Mouse (Mus musculus): ENCODE measurements around the gene Kremen1.

The Kremen1 gene

DNA sequence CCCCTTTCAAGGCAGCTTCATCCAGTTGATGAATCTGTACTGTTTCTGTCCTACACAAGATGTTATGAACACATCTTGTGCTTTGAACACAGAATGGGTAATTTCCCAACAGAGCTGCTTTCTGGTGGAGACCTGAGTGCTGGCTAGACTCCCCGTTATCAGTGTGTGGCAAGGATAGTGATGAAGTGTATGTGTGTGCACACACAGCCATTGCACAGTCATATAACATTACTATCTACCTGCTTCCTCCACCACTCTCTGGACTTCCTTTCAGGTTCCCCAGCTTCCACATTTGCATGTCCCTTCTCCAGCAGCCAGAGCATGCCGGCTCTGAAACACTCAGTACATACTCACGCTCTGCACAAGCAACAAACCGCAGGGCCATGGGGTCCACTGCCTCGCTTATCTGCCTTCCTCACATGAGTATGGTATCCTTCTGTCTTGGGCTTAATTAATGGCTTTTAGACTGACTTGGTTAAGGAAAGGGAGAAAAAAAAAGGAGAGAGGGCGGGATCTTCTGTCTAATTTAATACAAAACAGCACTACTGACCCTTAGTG is 46.8 kb downstream of the Kremen1 start:
- no peak for DNase-seq

DNA sequence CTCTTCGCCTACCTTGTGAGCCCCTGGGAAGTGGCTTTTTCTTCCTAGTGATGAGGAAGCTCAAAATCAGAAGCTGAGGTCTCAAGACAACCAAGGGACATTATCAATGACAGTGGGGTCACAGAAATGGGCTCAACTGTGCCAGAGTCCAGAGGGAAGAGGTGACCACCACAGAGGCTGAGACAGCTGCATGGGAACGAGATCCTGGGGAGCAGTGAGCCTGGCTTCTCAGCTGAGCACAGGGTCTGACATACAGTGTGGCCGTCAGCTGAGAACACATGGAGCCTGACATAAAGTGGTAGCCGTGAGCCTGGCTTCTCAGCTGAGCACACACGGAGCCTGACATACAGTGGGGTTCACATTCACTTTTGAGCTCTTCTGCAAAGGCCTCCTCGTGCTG is 58.3 kb downstream of the Kremen1 start:
- DNase-seq: no peak

DNA sequence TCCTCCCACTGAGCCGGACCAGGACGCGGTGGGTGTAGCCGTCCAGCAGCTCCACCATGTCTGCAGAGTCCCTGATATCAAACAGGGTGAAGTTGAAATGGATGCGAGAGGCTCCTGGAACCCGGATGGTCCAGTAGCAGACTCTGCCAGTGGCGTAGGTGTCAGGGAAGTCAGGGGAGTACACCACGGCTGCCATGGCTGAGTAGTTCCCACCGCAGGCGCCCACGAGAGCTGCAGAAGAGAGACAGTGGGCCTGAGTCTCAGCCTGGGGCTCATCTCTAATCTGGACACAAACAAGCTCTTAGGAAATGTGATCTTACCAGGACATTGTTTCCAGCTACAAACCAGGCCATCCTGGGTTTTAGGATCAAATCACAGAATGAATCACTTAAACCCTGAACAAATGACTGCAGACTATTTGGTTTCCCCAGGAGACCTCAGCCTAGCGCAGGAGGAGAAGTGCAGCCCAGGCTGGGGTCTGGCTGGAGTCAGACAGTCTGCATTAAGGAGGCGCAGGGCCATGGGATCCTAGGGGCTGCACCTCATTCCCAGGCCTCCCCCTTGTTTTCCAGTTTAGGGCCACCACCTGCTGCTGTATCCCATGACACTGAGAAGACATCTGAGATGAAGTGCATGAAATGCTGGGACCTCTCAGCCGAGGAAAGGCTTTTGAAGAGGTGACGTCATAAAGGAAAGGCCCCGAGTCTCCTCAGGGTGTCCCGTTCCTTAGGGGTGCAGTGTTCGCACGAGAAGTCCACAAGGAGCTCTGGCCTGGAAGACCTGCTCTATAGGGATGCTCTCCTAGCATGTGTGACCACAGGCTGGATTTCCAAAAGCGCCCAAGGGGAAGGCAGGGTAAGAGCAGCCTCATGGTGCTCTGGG is 59.3 kb downstream of the Kremen1 start:
- DNase-seq: no peak

GRCm38 (mm10) chr11:5199879-5200278 is 61.5 kb downstream of the Kremen1 start:
- no peak for DNase-seq

- DNase-seq: no peak
Observed at GRCm38 (mm10) chr11:5197068-5197467, 64.3 kb downstream of the Kremen1 start.

GRCm38 (mm10) chr11:5196583-5196982 is 64.8 kb downstream of the Kremen1 start:
- no peak for DNase-seq

GRCm38 (mm10) chr11:5193576-5193881 is 67.8 kb downstream of the Kremen1 start:
- DNase-seq: no peak

GRCm38 (mm10) chr11:5192840-5193575 is 68.3 kb downstream of the Kremen1 start:
- no peak for DNase-seq

DNA sequence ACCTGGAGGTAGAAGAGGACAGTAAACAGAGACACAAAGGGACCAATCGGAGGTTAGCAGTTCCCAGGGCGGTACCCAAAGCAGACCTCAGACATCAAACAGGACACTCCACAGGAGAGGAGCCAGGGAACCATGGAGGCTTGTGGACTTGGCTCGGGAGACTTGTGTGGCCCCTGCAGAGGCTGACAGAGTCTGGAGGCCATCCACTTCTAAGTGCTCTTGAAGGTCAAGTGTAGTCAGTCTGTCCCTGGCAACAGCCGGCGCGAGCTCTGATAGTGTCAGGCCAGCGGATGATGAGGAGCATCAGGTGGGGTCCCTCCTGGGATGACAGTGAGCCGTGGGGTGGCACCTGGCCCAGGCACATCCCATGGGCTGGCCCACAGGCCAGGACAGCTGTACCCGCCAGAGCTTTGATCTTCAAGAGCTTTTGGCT is 69.3 kb downstream of the Kremen1 start:
- peak; percentile 16 for DNase-seq

- DNase-seq: no peak
Observed at GRCm38 (mm10) chr11:5189239-5189933, 72.0 kb downstream of the Kremen1 start.

GRCm38 (mm10) chr11:5188170-5188569 is 73.2 kb downstream of the Kremen1 start:
- no peak for DNase-seq

DNA sequence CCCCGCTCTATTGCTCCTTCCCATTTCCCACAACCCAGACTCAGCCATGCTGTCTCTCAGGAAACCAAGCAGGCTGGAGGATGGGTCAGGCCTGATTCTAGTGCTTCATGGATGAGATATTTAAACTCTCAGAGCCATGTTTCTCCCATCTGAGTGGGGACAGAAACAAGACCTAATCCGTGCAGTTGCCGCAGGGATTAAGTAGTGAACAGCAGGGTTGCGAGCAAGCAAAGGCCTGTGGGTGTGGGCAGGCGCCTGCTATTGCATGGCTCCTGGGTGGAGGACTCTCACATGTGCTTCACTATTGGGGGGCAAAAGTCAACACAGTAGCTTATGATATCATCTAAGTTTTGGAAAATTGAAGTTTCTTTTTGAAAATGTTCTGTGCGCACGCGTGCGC is 76.5 kb downstream of the Kremen1 start:
- DNase-seq: no peak

DNA sequence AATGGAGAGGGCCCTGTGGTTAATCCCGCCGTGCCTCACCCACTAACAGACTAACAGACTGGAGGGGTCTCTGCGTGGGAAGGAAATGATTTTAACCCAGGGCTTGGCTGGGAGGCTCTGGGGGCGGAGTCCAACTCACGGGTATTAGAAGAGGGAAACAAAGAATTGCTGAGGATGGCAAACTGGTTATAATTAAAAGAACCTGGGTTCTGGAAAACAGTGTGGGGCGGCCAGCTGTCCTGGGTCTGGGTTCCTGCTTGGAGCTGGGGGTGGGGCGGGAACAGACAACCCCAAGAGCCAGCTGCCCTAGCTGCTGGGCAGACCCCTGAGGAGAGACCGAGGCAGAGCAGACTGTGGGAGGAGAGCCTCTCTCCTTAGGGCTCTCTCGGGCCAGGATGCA is 77.1 kb downstream of the Kremen1 start:
- DNase-seq: no peak

- DNase-seq: no peak
Observed at GRCm38 (mm10) chr11:5182870-5183269, 78.5 kb downstream of the Kremen1 start.

DNA sequence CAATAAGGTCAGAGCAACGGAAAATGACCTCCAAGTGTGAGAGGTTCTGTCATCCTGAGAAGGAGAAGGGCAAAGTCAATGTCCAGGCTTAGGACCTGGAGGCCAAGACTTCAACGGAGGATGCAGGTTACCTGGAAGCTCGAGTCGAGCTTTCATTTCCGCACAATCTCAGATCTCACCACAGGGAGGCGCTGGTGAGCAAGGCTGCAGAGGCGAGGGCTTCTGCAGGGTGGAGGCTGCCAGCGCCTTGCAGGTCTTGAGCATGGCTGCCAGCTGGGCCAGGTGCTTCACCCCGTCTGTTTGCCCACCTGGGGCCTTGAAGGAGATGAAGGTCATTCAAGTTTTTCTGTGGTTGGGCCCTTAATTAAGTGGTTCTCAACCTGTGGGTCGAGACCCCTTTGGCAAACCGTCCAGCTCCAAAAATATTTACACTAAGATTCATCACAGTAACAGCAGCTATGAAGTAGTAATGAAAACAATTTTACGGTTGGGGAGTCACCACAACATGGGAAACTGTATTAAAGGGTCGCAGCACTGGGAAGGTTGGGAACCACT is 79.4 kb downstream of the Kremen1 start:
- peak; percentile 77 for DNase-seq

DNA sequence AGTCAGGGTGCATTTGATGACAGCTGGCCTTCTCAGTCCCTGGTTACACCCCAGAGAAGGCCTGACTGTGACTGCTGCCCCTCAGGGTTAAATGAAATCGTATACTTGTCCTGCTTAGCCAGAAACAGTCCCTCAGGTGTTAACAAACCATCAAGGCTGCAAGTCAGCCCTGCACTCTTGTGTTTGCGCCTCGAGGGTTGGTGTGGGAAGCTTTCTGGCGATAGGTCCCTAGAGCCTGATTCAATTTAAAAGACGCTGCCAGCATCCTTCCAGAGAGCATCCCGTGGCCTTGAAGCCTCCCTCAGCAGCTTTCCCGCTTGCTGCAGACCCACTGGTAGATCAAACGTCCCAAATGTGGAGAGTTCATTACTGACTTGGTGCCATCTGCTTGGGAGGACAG is 82.0 kb downstream of the Kremen1 start:
- DNase-seq: no peak

DNA sequence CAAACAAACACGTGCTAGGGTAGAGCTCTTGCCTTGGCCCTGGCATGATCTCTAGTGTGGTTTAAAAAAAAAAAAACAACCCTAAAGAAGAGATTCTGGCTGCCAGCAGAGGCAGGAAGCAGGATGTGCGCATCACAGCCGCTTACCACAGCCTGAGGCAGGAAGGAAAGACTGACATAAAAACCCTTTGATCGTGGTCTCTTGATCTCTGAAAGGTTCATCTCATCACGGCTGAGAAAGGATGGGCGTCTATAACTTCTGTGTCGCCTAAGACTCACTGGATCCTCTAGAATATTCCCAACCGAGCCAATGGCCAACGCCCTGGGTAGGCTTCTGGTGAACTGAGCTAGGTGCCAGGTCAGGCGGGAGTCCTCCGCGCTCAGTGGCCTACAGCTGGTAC is 84.2 kb downstream of the Kremen1 start:
- DNase-seq: no peak

GRCm38 (mm10) chr11:5176685-5177084 is 84.7 kb downstream of the Kremen1 start:
- DNase-seq: no peak

- DNase-seq: no peak
Observed at GRCm38 (mm10) chr11:5175866-5176265, 85.5 kb downstream of the Kremen1 start.

DNA sequence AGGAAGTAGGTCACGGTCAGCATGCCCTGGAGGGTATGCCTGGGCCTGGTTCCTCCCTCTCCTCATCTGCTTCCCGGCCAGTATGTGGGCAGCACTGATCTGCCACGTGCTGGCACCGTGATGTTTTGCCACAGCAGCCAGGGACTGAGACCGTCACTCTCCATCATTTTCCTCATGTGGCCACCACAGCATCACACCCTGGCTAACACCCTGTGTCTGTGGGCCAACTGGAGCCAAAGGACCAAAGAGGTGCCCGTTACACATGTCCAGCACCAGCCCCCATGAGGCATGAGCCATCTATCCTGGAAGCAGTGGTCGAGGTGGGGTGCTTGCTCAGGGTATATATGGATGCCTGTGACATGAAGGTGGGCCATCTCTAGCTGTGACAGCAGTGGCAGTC is 86.2 kb downstream of the Kremen1 start:
- DNase-seq: no peak

DNA sequence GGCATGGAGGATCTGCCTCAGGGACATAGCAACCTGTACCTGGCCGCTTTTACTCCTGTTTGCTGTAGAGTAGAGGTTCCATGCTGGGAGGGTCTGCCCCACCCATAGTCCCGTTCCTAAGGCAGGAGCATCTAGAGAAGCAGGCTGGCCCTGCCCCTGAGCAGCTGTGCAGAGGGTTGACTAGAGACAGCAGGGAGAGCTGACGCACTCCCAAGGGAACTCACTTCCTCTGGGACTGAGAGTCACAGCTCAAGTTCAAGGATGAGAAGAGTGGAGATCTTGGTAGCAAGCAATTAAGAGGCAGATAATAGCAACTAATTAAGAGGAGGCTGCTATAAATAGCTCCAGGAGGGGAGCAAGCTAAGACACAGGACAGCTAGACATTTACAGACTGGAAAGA is 88.5 kb downstream of the Kremen1 start:
- DNase-seq: no peak

GRCm38 (mm10) chr11:5167311-5167710 is 94.0 kb downstream of the Kremen1 start:
- DNase-seq: no peak

- peak; percentile 69 for DNase-seq
Observed at GRCm38 (mm10) chr11:5165471-5165916, 95.9 kb downstream of the Kremen1 start.

Measured in right cerebral cortex, postnatal 14 days (tissue).